Mouse (Mus musculus) limb, embryonic 12.5 days (tissue): Measurements from ENCODE around the gene Ubox5. TPM values are rescaled to one million over a fixed set of nuclear protein-coding genes. Genes with fewer than 3 reads are reported as not detected.
"Not testable (repeated sequence)": the region's sequence is repeated elsewhere in the genome, so short reads cannot be mapped to it uniquely, and the experiment has no call there.

ENCODE experiments used
- ATAC-seq: fragments of 200-750 bp; cut with Nextera tagmentation; 2 replicates; pipeline ENCODE4 v1.8.0; 2017; ENCODE audit warnings: low read depth, moderate TSS enrichment; ENCODE audit not compliant: insufficient number of reproducible peaks, insufficient read depth, low FRiP score, low TSS enrichment
- H3K27ac ChIP-seq: fragments of 300-500 bp; sonication (generic); 2 replicates; pipeline ENCODE4 v1.5.1; 2016; ENCODE audit warnings: mild to moderate bottlenecking, moderate library complexity
- H3K27me3 ChIP-seq: fragments of 300-500 bp; sonication (generic); 2 replicates; pipeline ENCODE4 v1.6.1; 2016; ENCODE audit warnings: mild to moderate bottlenecking, moderate library complexity
- H3K36me3 ChIP-seq: fragments of 300-500 bp; sonication (generic); 2 replicates; pipeline ENCODE4 v1.6.1; 2016; ENCODE audit warnings: mild to moderate bottlenecking, moderate library complexity
- H3K4me1 ChIP-seq: fragments of 300-500 bp; sonication (generic); replicated peaks from 2 replicates; pipeline ENCODE4 v1.6.1; 2016
- H3K4me2 ChIP-seq: fragments of 300-500 bp; sonication (generic); 2 replicates; pipeline ENCODE4 v1.6.1; 2016; ENCODE audit warnings: mild to moderate bottlenecking, moderate library complexity
- H3K4me3 ChIP-seq: fragments of 300-500 bp; sonication (generic); replicated peaks from 2 replicates; pipeline ENCODE4 v1.5.1; 2016; ENCODE audit warnings: mild to moderate bottlenecking
- H3K9ac ChIP-seq: fragments of 300-500 bp; sonication (generic); replicated peaks from 2 replicates; pipeline ENCODE4 v1.6.1; 2016; ENCODE audit warnings: mild to moderate bottlenecking, moderate library complexity
- H3K9me3 ChIP-seq: fragments of 300-500 bp; sonication (generic); 2 replicates; pipeline ENCODE4 v1.6.1; 2016; ENCODE audit warnings: mild to moderate bottlenecking, moderate library complexity
- WGBS: fragments of 180-500 bp; shearing (Covaris S2); methylation state at CpG from one replicate; pipeline ENCODE4 v1.1.7; 2016; 5-methylcytosine and 5-hydroxymethylcytosine counted together
- polyA plus RNA-seq: library from polyadenylated mRNA; unstranded; fragments of >200 nt; fragmentation: Nextera tagmentation; extraction: Ambion mirVana; gene quantifications from 2 replicates; pipeline ENCODE4 v1.2.1, GENCODE M21; 2016

Gene Ubox5
- polyA plus RNA-seq, 1 experiment from 2014 or later, result 16.0 TPM

- H3K9ac ChIP-seq, result no peak overlapping the region
- peaks cover 87% of the 10 kb centered on the region for H3K27me3 ChIP-seq
- peaks cover 19% of the 10 kb centered on the region for H3K4me1 ChIP-seq
- WGBS, result 4% methylated on average over 9 of the region's 9 CpGs
- no peaks in the 10 kb centered on the region for H3K36me3 ChIP-seq
- H3K4me3 ChIP-seq, result peak overlapping the region; percentile 35
- H3K4me2 ChIP-seq, result peak overlapping the region; percentile 55
- no peak overlapping the region for H3K27ac ChIP-seq
- H3K9me3 ChIP-seq, result no peaks in the 10 kb centered on the region; the same call in 1 of the 2 replicates
- ATAC-seq, result no peak
Observed at GRCm38 (mm10) chr2:130577021-130577420, 52.8 kb downstream of the Ubox5 start.

- H3K9me3 ChIP-seq, ATAC-seq, H3K27ac ChIP-seq, H3K36me3 ChIP-seq: not testable (repeated sequence)
- WGBS, result 2% methylated on average over 32 of the region's 32 CpGs
- Histone ChIP-seq H3K9ac (peak overlapping the region; percentile 44), H3K27me3 (peaks cover 82% of the 10 kb centered on the region), H3K4me1 (peaks cover 19% of the 10 kb centered on the region), H3K4me2 (peak overlapping the region; percentile 55), H3K4me3 (peak overlapping the region; percentile 35)
Observed at GRCm38 (mm10) chr2:130576564-130576963, 53.3 kb downstream of the Ubox5 start.

- Histone ChIP-seq H3K27me3 (peaks cover 76% of the 10 kb centered on the region), H3K9me3 (no peaks in the 10 kb centered on the region; the same call in 1 of the 2 replicates), H3K9ac (peak within 1 kb of the TSS; percentile 44), H3K4me3 (peak within 1 kb of the TSS; percentile 35), H3K36me3 (no peaks in the 10 kb centered on the region), H3K4me2 (peak within 1 kb of the TSS; percentile 55), H3K4me1 (peaks cover 15% of the 10 kb centered on the region), H3K27ac (no peak within 1 kb of the TSS)
- no peak for ATAC-seq
- 44% methylated on average over 9 of the region's 9 CpGs for WGBS
Observed at GRCm38 (mm10) chr2:130575873-130576272, 54.0 kb downstream of the Ubox5 start, which contains the start of gene Oxt. Oxt (plus strand) TSS chr2:130576173.

GRCm38 (mm10) chr2:130574960-130575359 lies 54.9 kb downstream of the Ubox5 start:
- WGBS, result 88% methylated on average over 5 of the region's 5 CpGs
- Histone ChIP-seq H3K27me3 (peaks cover 66% of the 10 kb centered on the region), H3K9ac (no peak overlapping the region), H3K4me3 (no peak overlapping the region), H3K27ac (no peak overlapping the region), H3K4me1 (peaks cover 11% of the 10 kb centered on the region), H3K9me3 (no peaks in the 10 kb centered on the region; the same call in 1 of the 2 replicates), H3K4me2 (no peak overlapping the region), H3K36me3 (no peaks in the 10 kb centered on the region)
- ATAC-seq, result no peak

DNA sequence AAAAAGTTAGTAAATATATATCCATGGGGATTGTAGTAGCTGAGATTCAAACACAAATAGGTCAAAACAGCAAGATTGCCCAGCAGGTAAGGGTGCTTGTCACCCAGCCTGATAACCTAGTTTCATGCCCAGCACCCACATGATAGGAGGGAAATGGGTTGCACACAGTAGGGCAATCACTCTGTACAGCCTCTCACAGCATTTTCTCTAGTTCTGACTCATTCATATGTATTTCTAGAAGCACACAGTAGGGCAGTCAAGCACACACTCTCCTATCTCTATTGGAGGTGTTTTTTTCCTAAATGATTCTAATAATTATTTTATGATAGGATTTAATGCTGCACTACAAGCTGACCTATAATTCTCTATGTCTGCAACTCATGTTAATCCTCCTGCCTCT lies 59.9 kb downstream of the Ubox5 start:
- H3K27ac ChIP-seq, result no peak overlapping the region

DNA sequence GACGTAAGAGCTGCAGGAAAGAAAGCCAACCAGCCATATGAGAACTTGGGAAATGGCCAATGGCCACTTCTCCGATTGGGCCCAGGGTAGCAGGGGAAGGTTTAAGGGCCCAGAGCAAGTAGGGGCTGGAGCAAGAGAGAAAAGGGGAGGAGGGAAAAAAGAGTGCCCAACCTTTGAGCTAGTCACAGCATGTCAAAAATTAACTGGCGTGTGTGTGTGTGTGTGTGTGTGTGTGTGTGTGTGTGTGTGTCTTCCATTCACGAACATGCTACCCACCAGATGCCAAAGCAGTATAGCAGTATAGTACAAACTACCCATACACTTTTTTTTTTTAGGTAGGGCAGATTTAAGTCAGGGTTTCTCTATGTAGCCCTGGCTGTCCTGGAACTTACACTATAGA lies 60.9 kb downstream of the Ubox5 start:
- H3K9ac ChIP-seq, result no peak overlapping the region
- no peaks in the 10 kb centered on the region for H3K9me3 ChIP-seq
- peaks cover 23% of the 10 kb centered on the region for H3K36me3 ChIP-seq
- ATAC-seq, result no peak
- H3K4me2 ChIP-seq, result no peak overlapping the region
- peaks cover 19% of the 10 kb centered on the region for H3K4me1 ChIP-seq
- H3K27me3 ChIP-seq, result peaks cover 8% of the 10 kb centered on the region
- no peak overlapping the region for H3K27ac ChIP-seq
- H3K4me3 ChIP-seq, result no peak overlapping the region
- WGBS, result 73% methylated on average over 4 of the region's 4 CpGs

More for the DNA sequence above, 59.9 kb downstream of the Ubox5 start:
- H3K4me2 ChIP-seq, result no peak overlapping the region
- H3K4me1 ChIP-seq, result peaks cover 9% of the 10 kb centered on the region
- H3K36me3 ChIP-seq, result peaks cover 22% of the 10 kb centered on the region
- no peak overlapping the region for H3K4me3 ChIP-seq
- no peaks in the 10 kb centered on the region for H3K9me3 ChIP-seq
- H3K9ac ChIP-seq, result no peak overlapping the region
- H3K27me3 ChIP-seq, result peaks cover 16% of the 10 kb centered on the region
- no peak for ATAC-seq

DNA sequence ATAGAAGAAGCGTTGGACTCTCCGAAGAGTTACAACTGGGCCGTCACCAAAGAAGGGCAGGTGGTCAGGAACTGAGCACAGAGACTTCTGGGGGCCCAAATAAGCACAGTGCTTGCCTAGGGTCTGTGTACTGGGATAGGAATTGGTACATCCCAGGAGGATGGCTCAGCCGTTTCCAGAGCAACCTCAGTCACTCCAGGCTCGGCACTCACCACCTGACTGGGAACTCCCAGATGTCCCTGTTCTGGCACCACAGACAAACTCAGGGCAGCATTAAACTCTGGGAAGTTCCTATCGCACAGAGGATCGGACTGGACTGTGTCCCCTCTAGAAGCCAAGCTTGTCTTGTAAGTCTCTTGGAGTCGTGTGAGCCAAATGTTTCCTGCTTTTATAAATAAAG lies 64.9 kb downstream of the Ubox5 start:
- ATAC-seq, result no peak
- Histone ChIP-seq H3K36me3 (peaks cover 23% of the 10 kb centered on the region), H3K4me1 (peaks cover 26% of the 10 kb centered on the region), H3K9ac (peak overlapping the region; percentile 86; the same call in 1 of the 2 replicates), H3K27ac (no peak overlapping the region), H3K4me3 (peak overlapping the region; percentile 88), H3K27me3 (no peaks in the 10 kb centered on the region), H3K9me3 (no peaks in the 10 kb centered on the region), H3K4me2 (peak overlapping the region; percentile 94)
- 72% methylated on average over 8 of the region's 8 CpGs for WGBS

DNA sequence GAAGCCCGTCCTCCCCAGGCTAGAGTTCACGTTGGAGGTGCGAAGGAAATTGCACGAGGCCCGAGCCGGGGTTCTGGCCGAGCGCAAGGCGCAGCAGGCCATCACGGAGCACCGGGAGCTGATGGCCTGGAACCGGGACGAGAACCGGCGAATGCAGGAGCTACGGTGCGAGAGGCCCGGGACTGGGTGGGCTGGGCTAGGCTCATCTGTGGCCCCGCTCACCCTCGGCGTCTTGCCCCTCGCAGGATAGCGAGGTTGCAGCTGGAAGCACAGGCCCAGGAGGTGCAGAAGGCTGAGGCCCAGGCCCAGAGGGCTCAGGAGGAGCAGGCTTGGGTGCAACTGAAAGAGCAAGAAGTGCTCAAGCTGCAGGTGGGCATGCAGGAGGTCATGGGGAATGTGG lies 65.8 kb downstream of the Ubox5 start:
- Histone ChIP-seq H3K36me3 (peaks cover 23% of the 10 kb centered on the region), H3K27ac (no peak overlapping the region; the same call in 1 of the 2 replicates), H3K4me2 (peak overlapping the region; percentile 94), H3K9me3 (no peaks in the 10 kb centered on the region), H3K4me1 (peaks cover 26% of the 10 kb centered on the region), H3K4me3 (peak overlapping the region; percentile 88), H3K9ac (peak overlapping the region; percentile 86), H3K27me3 (no peaks in the 10 kb centered on the region)
- WGBS, result under 1% methylated on average over 23 of the region's 23 CpGs
- peak; percentile 21 for ATAC-seq

- H3K9me3 ChIP-seq, result no peaks in the 10 kb centered on the region
- peak; percentile 97 for ATAC-seq
- peaks cover 26% of the 10 kb centered on the region for H3K4me1 ChIP-seq
- no peaks in the 10 kb centered on the region for H3K27me3 ChIP-seq
- peak within 1 kb of the TSS; percentile 59; the same call in 1 of the 2 replicates for H3K27ac ChIP-seq
- peak within 1 kb of the TSS; percentile 88 for H3K4me3 ChIP-seq
- peak within 1 kb of the TSS; percentile 94 for H3K4me2 ChIP-seq
- H3K9ac ChIP-seq, result peak within 1 kb of the TSS; percentile 86
- peaks cover 26% of the 10 kb centered on the region for H3K36me3 ChIP-seq
- under 1% methylated on average over 61 of the region's 61 CpGs for WGBS
Observed at GRCm38 (mm10) chr2:130563212-130564055, 66.4 kb downstream of the Ubox5 start, which contains the start of gene Mrps26. Mrps26 (plus strand) TSS chr2:130563742.

DNA sequence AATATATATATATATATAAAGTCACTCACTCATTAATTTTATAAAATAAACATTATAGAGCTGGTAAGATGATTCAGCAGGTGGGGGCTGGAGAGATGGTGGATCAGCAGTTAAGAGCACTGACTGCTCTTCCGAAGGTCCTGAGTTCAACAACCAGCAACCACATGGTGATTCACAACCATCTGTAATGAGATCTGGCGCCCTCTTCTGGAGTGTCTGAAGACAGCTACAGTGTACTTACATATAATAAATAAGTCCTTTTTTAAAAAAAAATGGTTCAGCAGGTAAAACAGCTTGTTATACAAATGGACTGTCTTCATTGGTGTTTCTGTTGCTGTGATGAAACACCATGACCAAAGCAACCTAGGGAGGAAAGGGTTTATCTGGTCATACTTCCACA lies 71.8 kb downstream of the Ubox5 start:
- H3K4me2 ChIP-seq, result no peak overlapping the region
- 76% methylated on average over 2 of the region's 2 CpGs for WGBS
- ATAC-seq, result no peak
- peaks cover 5% of the 10 kb centered on the region for H3K4me1 ChIP-seq
- H3K9me3 ChIP-seq, result no peaks in the 10 kb centered on the region
- H3K27me3 ChIP-seq, result no peaks in the 10 kb centered on the region
- H3K4me3 ChIP-seq, result no peak overlapping the region
- H3K9ac ChIP-seq, result no peak overlapping the region
- H3K36me3 ChIP-seq, result peaks cover 54% of the 10 kb centered on the region
- H3K27ac ChIP-seq, result no peak overlapping the region

- H3K9me3 ChIP-seq, result no peaks in the 10 kb centered on the region
- H3K4me3 ChIP-seq, result no peak overlapping the region
- no peak overlapping the region for H3K9ac ChIP-seq
- no peak overlapping the region for H3K27ac ChIP-seq
- peaks cover 60% of the 10 kb centered on the region for H3K36me3 ChIP-seq
- no peaks in the 10 kb centered on the region for H3K27me3 ChIP-seq
- H3K4me1 ChIP-seq, result no peaks in the 10 kb centered on the region
- no peak for ATAC-seq
- H3K4me2 ChIP-seq, result no peak overlapping the region
- WGBS, result 99% methylated on average over 2 of the region's 2 CpGs
Observed at GRCm38 (mm10) chr2:130557462-130557861, 72.4 kb downstream of the Ubox5 start.
